In genomic region chr10:121474288-121474687, GRCm38 (mm10) we compare ENCODE assay signal across 9 mouse cellular contexts. TPM values are rescaled to one million over a fixed set of nuclear protein-coding genes. Genes with fewer than 3 reads are reported as not detected.
DNase-seq lines count a peak whose midpoint lies in the region; ATAC-seq and TF ChIP-seq lines count a peak whose summit lies in the region.
"Had no signal": no experiment of that assay in that cellular context is flagged by ENCODE, and none has a peak within 500 bp of the region (broad histone marks: within the 10 kb centered on the region; RNA-seq: fewer than 3 reads in every experiment).

No protein-coding gene starts in this region.

- no peaks in the 10 kb centered on the region for H3K9me3 ChIP-seq in kidney, postnatal 0 days (replicated peaks; ENCODE audit: low read length)
- H3K9me3 ChIP-seq in embryonic facial prominence, embryonic 12.5 days = no peaks in the 10 kb centered on the region
- no peaks in the 10 kb centered on the region for H3K9me3 ChIP-seq in intestine, embryonic 14.5 days (ENCODE audit: control insufficient read depth, low read length)
- H3K9me3 ChIP-seq in midbrain, postnatal 0 days (ENCODE audit: low read length) = no peaks in the 10 kb centered on the region

- H3K9ac ChIP-seq in kidney, postnatal 0 days (ENCODE audit: low read depth, low read length) = peak overlapping the region; percentile 68
- peak overlapping the region; percentile 95 for H3K9ac ChIP-seq in embryonic facial prominence, embryonic 12.5 days
- H3K9ac ChIP-seq in intestine, embryonic 14.5 days (ENCODE audit: low read length) = peak overlapping the region; percentile 78
- no peak overlapping the region for H3K9ac ChIP-seq in midbrain, postnatal 0 days (replicated peaks; ENCODE audit: low read length, poor library complexity, severe bottlenecking)

- peak overlapping the region; percentile 80 for H3K4me2 ChIP-seq in kidney, postnatal 0 days (ENCODE audit: low read length)
- peak overlapping the region; percentile 85 for H3K4me2 ChIP-seq in embryonic facial prominence, embryonic 12.5 days (replicated peaks)
- H3K4me2 ChIP-seq in intestine, embryonic 14.5 days (ENCODE audit: low read length) = peak overlapping the region; percentile 57
- peak overlapping the region; percentile 93 for H3K4me2 ChIP-seq in midbrain, postnatal 0 days (ENCODE audit: low read depth, low read length, poor library complexity, severe bottlenecking)

- H3K4me1 ChIP-seq in kidney, postnatal 0 days (replicated peaks; ENCODE audit: insufficient read depth, low read length) = peaks cover 26% of the 10 kb centered on the region
- H3K4me1 ChIP-seq in embryonic facial prominence, embryonic 12.5 days = peaks cover 42% of the 10 kb centered on the region
- peaks cover 45% of the 10 kb centered on the region for H3K4me1 ChIP-seq in intestine, embryonic 14.5 days (replicated peaks; ENCODE audit: control insufficient read depth, insufficient read depth, low read length)
- H3K4me1 ChIP-seq in midbrain, postnatal 0 days (ENCODE audit: insufficient read depth, low read length) = no peaks in the 10 kb centered on the region; the same call in 1 of the 2 replicates

- ATAC-seq in kidney, postnatal 0 days (replicated peaks; ENCODE audit: low FRiP score, low read depth) = no peak
- ATAC-seq in embryonic facial prominence, embryonic 12.5 days (ENCODE audit: insufficient number of reproducible peaks, insufficient read depth, low FRiP score, low TSS enrichment) = no peak
- ATAC-seq in intestine, embryonic 14.5 days (replicated peaks; ENCODE audit: low FRiP score, low TSS enrichment, low read depth) = no peak
- no peak for ATAC-seq in midbrain, postnatal 0 days (ENCODE audit: low FRiP score)
- ATAC-seq: Patski had no signal

- no peak for DNase-seq in kidney, postnatal 0 days (ENCODE audit: low spot score)
- no peak for DNase-seq in kidney, adult 8-10 months
- no peak for DNase-seq in intestine, embryonic 14.5 days (ENCODE audit: low spot score)
- DNase-seq in midbrain, postnatal 0 days (ENCODE audit: low spot score) = no peak
- no peak for DNase-seq in right cerebral cortex, adult 18-20 months
- DNase-seq in left cerebral cortex, adult 8-10 months (ENCODE audit: low spot score in 2 of 2) = no peak
- no peak for DNase-seq in adrenal gland, postnatal 25 days

- H3K27ac ChIP-seq in kidney, postnatal 0 days = 0 out of 2 replicates have a peak overlapping the region, but pooled peaks have one; percentile 91
- no peak overlapping the region for H3K27ac ChIP-seq in embryonic facial prominence, embryonic 12.5 days
- H3K27ac ChIP-seq in intestine, embryonic 14.5 days (ENCODE audit: low read depth) = no peak overlapping the region
- H3K27ac ChIP-seq in midbrain, postnatal 0 days (ENCODE audit: low read depth, low read length) = no peak overlapping the region

- H3K27me3 ChIP-seq in kidney, postnatal 0 days (ENCODE audit: insufficient read depth, low read length) = no peaks in the 10 kb centered on the region
- no peaks in the 10 kb centered on the region for H3K27me3 ChIP-seq in embryonic facial prominence, embryonic 12.5 days
- no peaks in the 10 kb centered on the region for H3K27me3 ChIP-seq in intestine, embryonic 14.5 days (replicated peaks; ENCODE audit: control insufficient read depth, insufficient read depth, low read length)
- H3K27me3 ChIP-seq in midbrain, postnatal 0 days (ENCODE audit: insufficient read depth, low read length) = peaks cover 4% of the 10 kb centered on the region; the same call in 1 of the 2 replicates
- H3K27me3 ChIP-seq: Patski had no signal

- TF ChIP-seq CTCF in kidney, postnatal 0 days (IDR thresholded peaks at IDR 0.05; ENCODE audit: low read depth) = no peak
- no peak for TF ChIP-seq CTCF in midbrain, postnatal 0 days (IDR thresholded peaks at IDR 0.05)

- peak overlapping the region; percentile 65 for H3K4me3 ChIP-seq in kidney, postnatal 0 days (replicated peaks; ENCODE audit: low read depth, low read length)
- H3K4me3 ChIP-seq in embryonic facial prominence, embryonic 12.5 days = peak overlapping the region; percentile 96
- H3K4me3 ChIP-seq in intestine, embryonic 14.5 days (ENCODE audit: low read depth, low read length) = peak overlapping the region; percentile 95
- peak overlapping the region; percentile 57 for H3K4me3 ChIP-seq in midbrain, postnatal 0 days (ENCODE audit: low read depth, low read length)

- no peaks in the 10 kb centered on the region for H3K36me3 ChIP-seq in kidney, postnatal 0 days (ENCODE audit: insufficient read depth, low read length)
- no peaks in the 10 kb centered on the region for H3K36me3 ChIP-seq in embryonic facial prominence, embryonic 12.5 days
- H3K36me3 ChIP-seq in intestine, embryonic 14.5 days (ENCODE audit: control insufficient read depth, insufficient read depth, low read length) = no peaks in the 10 kb centered on the region
- H3K36me3 ChIP-seq in midbrain, postnatal 0 days (ENCODE audit: insufficient read depth, low read length) = no peaks in the 10 kb centered on the region

- WGBS in kidney, postnatal 0 days = 30% methylated on average over 4 of the region's 4 CpGs
- 19% methylated on average over 4 of the region's 4 CpGs for WGBS in embryonic facial prominence, embryonic 12.5 days
- WGBS in intestine, embryonic 14.5 days = 17% methylated on average over 4 of the region's 4 CpGs
- WGBS in midbrain, postnatal 0 days = 39% methylated on average over 4 of the region's 4 CpGs

RNA-seq across cellular contexts. Expression of gene Rassf3, which starts 1.9 kb away (rescaled TPM):
- polyA plus RNA-seq in kidney, postnatal 0 days (2015; fragmentation: Nextera tagmentation; extraction: Ambion mirVana) = 11.9 and 12.5 TPM in 2 replicates
- polyA plus RNA-seq in embryonic facial prominence, embryonic 12.5 days (2016; fragmentation: Nextera tagmentation; extraction: Ambion mirVana) = 23.1 and 24.7 TPM in 2 replicates
- 20.9 and 24.6 TPM in 2 replicates for polyA plus RNA-seq in intestine, embryonic 14.5 days (2014; fragmentation: Nextera tagmentation; extraction: Ambion mirVana)
- total RNA-seq in midbrain, postnatal 0 days (2014; rRNA removed) = 5.8 and 6.0 TPM in 2 replicates
- 3.0 and 3.4 TPM in 2 replicates for polyA plus RNA-seq in midbrain, postnatal 0 days (2015; fragmentation: Nextera tagmentation; extraction: Ambion mirVana)
- total RNA-seq in left cerebral cortex, adult 8-10 months (2022) = 10 to 100 TPM; 43.2 to 52.0 (median 45.0) TPM
- total RNA-seq in adrenal gland, postnatal 25 days (2021) = 33.3 and 36.8 TPM in 2 replicates
